Mouse (Mus musculus): ENCODE data around the gene Rai1. TPM values are rescaled to one million over a fixed set of nuclear protein-coding genes. Genes with fewer than 3 reads are reported as not detected.

Gene Rai1
- polyA plus RNA-seq, 1 experiment from 2014 or later, result 30.6 TPM

- Histone ChIP-seq H3K9me3 (ENCODE audit: control insufficient read depth, low read depth, low read length) (no peaks in the 10 kb centered on the region), H3K4me3 (ENCODE audit: low read depth, low read length) (no peak overlapping the region), H3K4me1 (ENCODE audit: control insufficient read depth, insufficient read depth, low read length) (peaks cover 25% of the 10 kb centered on the region), H3K27me3 (ENCODE audit: control insufficient read depth, insufficient read depth, low read length) (no peaks in the 10 kb centered on the region), H3K9ac (replicated peaks; ENCODE audit: low read depth, low read length) (no peak overlapping the region), H3K4me2 (replicated peaks; ENCODE audit: low read depth, low read length) (no peak overlapping the region), H3K27ac (ENCODE audit: low read length) (no peak overlapping the region), H3K36me3 (ENCODE audit: control insufficient read depth, insufficient read depth, low read length) (peaks cover 18% of the 10 kb centered on the region)
- 70% methylated on average over 4 of the region's 4 CpGs for WGBS
- ATAC-seq (ENCODE audit: insufficient number of reproducible peaks, insufficient read depth, low FRiP score, low read depth), result no peak
These were observed 38.3 kb downstream of the Rai1 start for GRCm38 (mm10) chr11:60143086-60143485.

DNA sequence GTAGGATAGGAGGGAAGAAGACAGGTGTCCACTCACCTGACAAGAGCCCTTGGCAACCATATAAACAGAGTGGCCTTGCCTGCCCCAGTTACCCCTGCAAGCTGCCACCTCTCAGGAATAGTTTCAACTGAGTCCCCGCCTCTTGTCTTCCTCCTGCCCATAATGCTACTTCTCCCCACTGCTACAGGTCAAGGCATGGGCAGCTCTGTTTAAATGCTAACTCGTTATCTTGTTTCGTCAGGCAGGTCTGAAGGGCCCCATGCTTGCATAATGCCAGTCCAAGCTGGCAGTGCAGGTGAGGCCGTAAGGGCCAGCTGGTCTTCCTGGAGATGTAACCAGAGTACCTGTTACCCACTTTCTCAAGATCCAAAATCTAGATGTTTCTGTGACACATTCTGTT, 41.4 kb downstream of the Rai1 start:
- Histone ChIP-seq H3K9me3 (ENCODE audit: control insufficient read depth, low read depth, low read length) (no peaks in the 10 kb centered on the region), H3K9ac (replicated peaks; ENCODE audit: low read depth, low read length) (no peak overlapping the region), H3K36me3 (ENCODE audit: control insufficient read depth, insufficient read depth, low read length) (peaks cover 18% of the 10 kb centered on the region), H3K4me3 (ENCODE audit: low read depth, low read length) (no peak overlapping the region), H3K4me1 (ENCODE audit: control insufficient read depth, insufficient read depth, low read length) (peaks cover 19% of the 10 kb centered on the region), H3K4me2 (replicated peaks; ENCODE audit: low read depth, low read length) (no peak overlapping the region), H3K27ac (ENCODE audit: low read length) (no peak overlapping the region), H3K27me3 (ENCODE audit: control insufficient read depth, insufficient read depth, low read length) (no peaks in the 10 kb centered on the region)
- no peak for ATAC-seq (ENCODE audit: insufficient number of reproducible peaks, insufficient read depth, low FRiP score, low read depth)
- WGBS, result 86% methylated on average over 4 of the region's 4 CpGs

- H3K4me3 ChIP-seq (ENCODE audit: low read depth, low read length), result no peak overlapping the region
- H3K4me1 ChIP-seq (ENCODE audit: control insufficient read depth, insufficient read depth, low read length), result 0 out of 2 replicates have a peak, but pooled peaks cover 7% of the 10 kb centered on the region
- H3K9me3 ChIP-seq (ENCODE audit: control insufficient read depth, low read depth, low read length), result no peaks in the 10 kb centered on the region
- H3K27ac ChIP-seq (ENCODE audit: low read length), result no peak overlapping the region
- H3K4me2 ChIP-seq (replicated peaks; ENCODE audit: low read depth, low read length), result no peak overlapping the region
- H3K9ac ChIP-seq (replicated peaks; ENCODE audit: low read depth, low read length), result no peak overlapping the region
- ATAC-seq (ENCODE audit: insufficient number of reproducible peaks, insufficient read depth, low FRiP score, low read depth), result no peak
- peaks cover 25% of the 10 kb centered on the region for H3K36me3 ChIP-seq (ENCODE audit: control insufficient read depth, insufficient read depth, low read length)
- no peaks in the 10 kb centered on the region for H3K27me3 ChIP-seq (ENCODE audit: control insufficient read depth, insufficient read depth, low read length)
- WGBS, result 72% methylated on average over 5 of the region's 5 CpGs
These were observed 43.8 kb downstream of the Rai1 start for GRCm38 (mm10) chr11:60148591-60148990.

GRCm38 (mm10) chr11:60149086-60149485, 44.3 kb downstream of the Rai1 start:
- no peak overlapping the region for H3K27ac ChIP-seq (ENCODE audit: low read length)
- H3K4me2 ChIP-seq (replicated peaks; ENCODE audit: low read depth, low read length), result no peak overlapping the region
- no peaks in the 10 kb centered on the region for H3K9me3 ChIP-seq (ENCODE audit: control insufficient read depth, low read depth, low read length)
- H3K4me3 ChIP-seq (ENCODE audit: low read depth, low read length), result no peak overlapping the region
- WGBS, result 68% methylated on average over 3 of the region's 3 CpGs
- H3K4me1 ChIP-seq (ENCODE audit: control insufficient read depth, insufficient read depth, low read length), result 0 out of 2 replicates have a peak, but pooled peaks cover 7% of the 10 kb centered on the region
- no peaks in the 10 kb centered on the region for H3K27me3 ChIP-seq (ENCODE audit: control insufficient read depth, insufficient read depth, low read length)
- no peak for ATAC-seq (ENCODE audit: insufficient number of reproducible peaks, insufficient read depth, low FRiP score, low read depth)
- H3K36me3 ChIP-seq (ENCODE audit: control insufficient read depth, insufficient read depth, low read length), result peaks cover 27% of the 10 kb centered on the region
- H3K9ac ChIP-seq (replicated peaks; ENCODE audit: low read depth, low read length), result no peak overlapping the region

GRCm38 (mm10) chr11:60150677-60151076, 45.9 kb downstream of the Rai1 start:
- Histone ChIP-seq H3K4me2 (replicated peaks; ENCODE audit: low read depth, low read length) (no peak overlapping the region), H3K27me3 (ENCODE audit: control insufficient read depth, insufficient read depth, low read length) (no peaks in the 10 kb centered on the region), H3K36me3 (ENCODE audit: control insufficient read depth, insufficient read depth, low read length) (peaks cover 23% of the 10 kb centered on the region), H3K9ac (replicated peaks; ENCODE audit: low read depth, low read length) (no peak overlapping the region), H3K4me3 (ENCODE audit: low read depth, low read length) (no peak overlapping the region), H3K9me3 (ENCODE audit: control insufficient read depth, low read depth, low read length) (no peaks in the 10 kb centered on the region), H3K27ac (ENCODE audit: low read length) (no peak overlapping the region), H3K4me1 (ENCODE audit: control insufficient read depth, insufficient read depth, low read length) (0 out of 2 replicates have a peak, but pooled peaks cover 7% of the 10 kb centered on the region)
- 79% methylated on average over 3 of the region's 3 CpGs for WGBS
- no peak for ATAC-seq (ENCODE audit: insufficient number of reproducible peaks, insufficient read depth, low FRiP score, low read depth)

- 69% methylated on average over 1 of the region's 1 CpGs for WGBS
These were observed 47.5 kb downstream of the Rai1 start for GRCm38 (mm10) chr11:60152339-60152738.

DNA sequence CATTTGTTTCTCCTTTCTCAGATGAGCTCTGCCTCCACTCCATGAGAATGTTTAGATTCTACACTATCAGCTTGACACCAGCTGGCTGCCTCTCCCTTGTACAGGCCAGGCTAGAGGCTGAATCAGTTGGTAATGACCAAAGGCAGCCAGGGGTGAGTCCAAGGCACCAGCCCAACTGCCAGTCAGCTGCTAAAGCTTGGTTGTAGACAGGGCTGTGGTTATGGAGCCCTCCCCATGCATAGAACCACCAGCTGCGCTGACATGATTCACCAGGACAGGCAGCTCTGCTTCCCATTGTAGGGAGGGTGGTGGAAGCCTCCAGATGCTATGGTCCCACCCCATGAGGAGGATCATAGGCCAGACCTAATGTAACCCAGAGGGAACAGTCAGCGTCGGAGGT, 49.1 kb downstream of the Rai1 start:
- Histone ChIP-seq H3K36me3 (ENCODE audit: control insufficient read depth, insufficient read depth, low read length) (peaks cover 15% of the 10 kb centered on the region), H3K4me3 (ENCODE audit: low read depth, low read length) (no peak overlapping the region), H3K9me3 (ENCODE audit: control insufficient read depth, low read depth, low read length) (no peaks in the 10 kb centered on the region), H3K9ac (replicated peaks; ENCODE audit: low read depth, low read length) (no peak overlapping the region), H3K4me1 (ENCODE audit: control insufficient read depth, insufficient read depth, low read length) (no peaks in the 10 kb centered on the region), H3K4me2 (replicated peaks; ENCODE audit: low read depth, low read length) (no peak overlapping the region), H3K27me3 (ENCODE audit: control insufficient read depth, insufficient read depth, low read length) (no peaks in the 10 kb centered on the region), H3K27ac (ENCODE audit: low read length) (no peak overlapping the region)
- WGBS, result 90% methylated on average over 3 of the region's 3 CpGs
- ATAC-seq (ENCODE audit: insufficient number of reproducible peaks, insufficient read depth, low FRiP score, low read depth), result no peak

More at GRCm38 (mm10) chr11:60152339-60152738, 47.5 kb downstream of the Rai1 start:
- Histone ChIP-seq H3K9me3 (ENCODE audit: control insufficient read depth, low read depth, low read length) (no peaks in the 10 kb centered on the region), H3K36me3 (ENCODE audit: control insufficient read depth, insufficient read depth, low read length) (peaks cover 19% of the 10 kb centered on the region), H3K4me3 (ENCODE audit: low read depth, low read length) (no peak overlapping the region), H3K27me3 (ENCODE audit: control insufficient read depth, insufficient read depth, low read length) (no peaks in the 10 kb centered on the region), H3K9ac (replicated peaks; ENCODE audit: low read depth, low read length) (no peak overlapping the region), H3K27ac (ENCODE audit: low read length) (no peak overlapping the region), H3K4me2 (replicated peaks; ENCODE audit: low read depth, low read length) (no peak overlapping the region), H3K4me1 (ENCODE audit: control insufficient read depth, insufficient read depth, low read length) (0 out of 2 replicates have a peak, but pooled peaks cover 7% of the 10 kb centered on the region)
- ATAC-seq (ENCODE audit: insufficient number of reproducible peaks, insufficient read depth, low FRiP score, low read depth), result no peak

GRCm38 (mm10) chr11:60155690-60156089, 50.9 kb downstream of the Rai1 start:
- Histone ChIP-seq H3K4me3 (ENCODE audit: low read depth, low read length) (no peak overlapping the region), H3K36me3 (ENCODE audit: control insufficient read depth, insufficient read depth, low read length) (peaks cover 15% of the 10 kb centered on the region), H3K4me2 (replicated peaks; ENCODE audit: low read depth, low read length) (no peak overlapping the region), H3K9me3 (ENCODE audit: control insufficient read depth, low read depth, low read length) (no peaks in the 10 kb centered on the region), H3K9ac (replicated peaks; ENCODE audit: low read depth, low read length) (no peak overlapping the region), H3K27me3 (ENCODE audit: control insufficient read depth, insufficient read depth, low read length) (no peaks in the 10 kb centered on the region), H3K27ac (ENCODE audit: low read length) (no peak overlapping the region), H3K4me1 (ENCODE audit: control insufficient read depth, insufficient read depth, low read length) (peaks cover 5% of the 10 kb centered on the region; the same call in 1 of the 2 replicates)
- 83% methylated on average over 5 of the region's 5 CpGs for WGBS
- ATAC-seq (ENCODE audit: insufficient number of reproducible peaks, insufficient read depth, low FRiP score, low read depth), result no peak

- 79% methylated on average over 4 of the region's 4 CpGs for WGBS
- Histone ChIP-seq H3K27ac (ENCODE audit: low read length) (no peak overlapping the region), H3K27me3 (ENCODE audit: control insufficient read depth, insufficient read depth, low read length) (no peaks in the 10 kb centered on the region), H3K9me3 (ENCODE audit: control insufficient read depth, low read depth, low read length) (no peaks in the 10 kb centered on the region), H3K4me1 (ENCODE audit: control insufficient read depth, insufficient read depth, low read length) (peaks cover 14% of the 10 kb centered on the region), H3K4me2 (replicated peaks; ENCODE audit: low read depth, low read length) (no peak overlapping the region), H3K36me3 (ENCODE audit: control insufficient read depth, insufficient read depth, low read length) (peaks cover 15% of the 10 kb centered on the region), H3K9ac (replicated peaks; ENCODE audit: low read depth, low read length) (no peak overlapping the region), H3K4me3 (ENCODE audit: low read depth, low read length) (no peak overlapping the region)
- ATAC-seq (ENCODE audit: insufficient number of reproducible peaks, insufficient read depth, low FRiP score, low read depth), result no peak
These were observed 53.5 kb downstream of the Rai1 start for GRCm38 (mm10) chr11:60158271-60158670.
